Mouse (Mus musculus): ENCODE measurements around the gene Rnf166.

DNA sequence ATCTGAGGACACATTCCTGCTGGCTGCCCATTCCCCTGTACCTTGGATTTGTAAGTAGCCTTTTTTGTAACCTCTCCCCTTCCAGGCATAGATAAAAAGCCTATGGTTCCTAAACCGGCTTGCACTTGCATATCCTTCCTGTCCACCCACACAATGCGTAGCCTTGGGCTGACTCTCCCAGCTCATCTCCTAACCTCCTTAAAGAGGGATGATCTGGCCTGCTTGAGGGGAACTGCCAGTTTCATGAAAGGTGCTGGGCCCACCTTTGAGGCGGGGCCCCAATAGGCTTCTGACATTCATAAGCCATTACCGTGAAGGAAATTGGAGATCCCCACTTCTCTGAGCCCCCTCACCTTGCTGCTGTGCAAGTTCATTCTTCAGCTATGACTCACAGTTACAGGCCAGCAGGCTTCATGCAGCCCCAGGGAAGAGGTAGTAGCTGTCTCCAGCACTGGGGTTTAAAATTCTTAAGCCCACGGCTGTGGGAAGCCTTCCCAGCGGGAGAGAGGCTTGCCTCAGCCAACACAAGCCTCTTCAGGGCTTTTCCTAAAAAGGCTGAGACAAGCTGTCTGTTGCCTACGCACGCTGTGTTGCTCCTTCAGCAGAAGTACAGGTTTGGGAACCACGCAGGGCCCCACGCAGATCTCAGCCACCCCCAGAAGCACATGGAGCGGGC is 14.3 kb downstream of the Rnf166 start:
- TF ChIP-seq POLR2A (IDR thresholded peaks at IDR 0.05; ENCODE audit: insufficient read depth, low read depth, low read length) (no peak), EP300 (IDR thresholded peaks at IDR 0.05; ENCODE audit: insufficient read depth, low read depth, low read length) (no peak)
